Mouse (Mus musculus) regulatory T cell (primary cell): ENCODE measurements at regions not wholly inside any gene's neighbourhood (a gene's known extent, or its start where the extent isn't known, plus 50 kb on each side); places are given as distances from the start of the nearest gene placed in this dataset.

Source experiments
- in situ Hi-C: fragments of 300-600 bp; cut with MboI, MseI; formaldehyde crosslinking; loops from one replicate; pipeline ENCODE4 v1.15.1; 2025; ENCODE audit warnings: high pct_unique_total_duplicates

GRCm38 (mm10) chr8:23504704-23505103, 1093.5 kb downstream of the Mrps31 start:
- in situ Hi-C loops: no loop called here

- in situ Hi-C loops: no loop called here
These were observed 1094.1 kb downstream of the Mrps31 start for GRCm38 (mm10) chr8:23505216-23505615.

- in situ Hi-C loops: no loop called here
These were observed 1094.8 kb downstream of the Mrps31 start for GRCm38 (mm10) chr8:23505966-23506365.

GRCm38 (mm10) chr8:23507661-23508060, 1096.5 kb downstream of the Mrps31 start:
- in situ Hi-C loops: no loop called here

GRCm38 (mm10) chr8:23510076-23510475, 1098.9 kb downstream of the Mrps31 start:
- in situ Hi-C loops: loop anchor here (10.0 kb wide), 1 partner anchor 505 kb away; no protein-coding TSS in a partner anchor

- in situ Hi-C loops: loop anchor here (10.0 kb wide), 1 partner anchor 504 kb away; no protein-coding TSS in a partner anchor
These were observed 1099.4 kb downstream of the Mrps31 start for GRCm38 (mm10) chr8:23510561-23510960.

- in situ Hi-C loops: loop anchor here (10.0 kb wide), 1 partner anchor 504 kb away; no protein-coding TSS in a partner anchor
These were observed 1100.1 kb downstream of the Mrps31 start for GRCm38 (mm10) chr8:23511264-23511663.

- in situ Hi-C loops: loop anchor here (10.0 kb wide), 1 partner anchor 503 kb away; no protein-coding TSS in a partner anchor
These were observed 1100.6 kb downstream of the Mrps31 start for GRCm38 (mm10) chr8:23511792-23512191.

GRCm38 (mm10) chr8:23516469-23516868, 1105.3 kb downstream of the Mrps31 start:
- in situ Hi-C loops: loop anchor here (10.0 kb wide), 1 partner anchor 498 kb away; no protein-coding TSS in a partner anchor

- in situ Hi-C loops: no loop called here
These were observed 1120.5 kb downstream of the Mrps31 start for GRCm38 (mm10) chr8:23531551-23532142.

GRCm38 (mm10) chr8:23537681-23538359, 1126.7 kb downstream of the Mrps31 start:
- in situ Hi-C loops: no loop called here

- in situ Hi-C loops: no loop called here
These were observed 1142.7 kb downstream of the Mrps31 start for GRCm38 (mm10) chr8:23553565-23554473.

GRCm38 (mm10) chr8:23560836-23561235, 1149.7 kb downstream of the Mrps31 start:
- in situ Hi-C loops: no loop called here

- in situ Hi-C loops: no loop called here
These were observed 1150.7 kb downstream of the Mrps31 start for GRCm38 (mm10) chr8:23561683-23562385.

GRCm38 (mm10) chr8:23562504-23562903, 1151.3 kb downstream of the Mrps31 start:
- in situ Hi-C loops: no loop called here

- in situ Hi-C loops: no loop called here
These were observed 1152.2 kb downstream of the Mrps31 start for GRCm38 (mm10) chr8:23563065-23564020.

- in situ Hi-C loops: no loop called here
These were observed 1156.7 kb downstream of the Mrps31 start for GRCm38 (mm10) chr8:23567906-23568305.

- in situ Hi-C loops: no loop called here
These were observed 1154.3 kb downstream of the Adam3 start for GRCm38 (mm10) chr8:23571338-23571737.

- in situ Hi-C loops: no loop called here
These were observed 1145.5 kb downstream of the Adam3 start for GRCm38 (mm10) chr8:23580106-23580505.

GRCm38 (mm10) chr8:23580701-23581100, 1145.0 kb downstream of the Adam3 start:
- in situ Hi-C loops: no loop called here
